Mouse (Mus musculus) left cerebral cortex, adult 2 months (tissue): ENCODE measurements at regions not wholly inside any gene's neighbourhood (a gene's known extent, or its start where the extent isn't known, plus 50 kb on each side); places are given as distances from the start of the nearest gene placed in this dataset.

Source experiments
- DNase-seq, 2 experiments: peaks; one replicate each; pipeline ENCODE4 v3.0.0; 2021 to 2022; ENCODE audit warnings: low spot score in 2 of 2, mixed read lengths in 1 of 2; ENCODE audit errors: extremely low spot score in 1 of 2
- H3K27ac ChIP-seq: fragments of 200-600 bp; 2 replicates; pipeline ENCODE4 v1.8.1; 2022
- H3K4me3 ChIP-seq: fragments of 200-600 bp; 2 replicates; pipeline ENCODE4 v1.8.1; 2022
- CTCF ChIP-seq: fragments of 200-600 bp; IDR thresholded peaks from 2 replicates; pipeline ENCODE4 v1.8.1; 2022; ENCODE audit warnings: antibody characterized with exemption, mild to moderate bottlenecking, moderate library complexity
- intact Hi-C: fragments of 180-260 bp; cut with DNase I; formaldehyde crosslinking; loops from one replicate; pipeline ENCODE4 v1.15.1; 2025

- no peak for TF ChIP-seq CTCF
- Histone ChIP-seq H3K27ac (no peak overlapping the region), H3K4me3 (no peak overlapping the region)
- DNase-seq, result no peak
- intact Hi-C loops, result no loop called here
Observed at GRCm38 (mm10) chr13:106514510-106515169, 422.1 kb downstream of the Ipo11 start.

GRCm38 (mm10) chr13:106513669-106514068 is 423.1 kb downstream of the Ipo11 start:
- intact Hi-C loops, result no loop called here
- no peak for TF ChIP-seq CTCF
- Histone ChIP-seq H3K4me3 (no peak overlapping the region), H3K27ac (no peak overlapping the region)
- no peak for DNase-seq

DNA sequence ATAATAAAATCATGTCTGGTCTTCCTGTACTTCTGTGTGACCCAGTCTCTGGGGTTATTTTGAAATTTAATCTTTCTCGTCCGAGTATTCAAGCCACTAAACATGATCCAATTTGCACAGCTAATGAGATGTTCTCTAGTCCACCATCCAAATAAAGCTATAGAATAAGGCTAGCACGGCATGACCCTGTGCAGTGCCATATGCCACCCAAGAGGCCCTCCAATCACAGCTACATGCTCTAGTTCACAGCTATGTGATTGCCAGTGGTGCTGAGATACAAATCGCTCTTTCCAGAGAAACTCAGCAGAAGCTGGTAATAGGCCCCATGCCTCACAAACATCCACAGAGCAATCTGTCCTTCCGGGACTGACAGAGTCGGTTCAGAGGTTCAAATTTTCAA is 426.3 kb downstream of the Ipo11 start:
- intact Hi-C loops, result no loop called here
- Histone ChIP-seq H3K27ac (no peak overlapping the region), H3K4me3 (no peak overlapping the region)
- no peak for DNase-seq
- TF ChIP-seq CTCF, result no peak

DNA sequence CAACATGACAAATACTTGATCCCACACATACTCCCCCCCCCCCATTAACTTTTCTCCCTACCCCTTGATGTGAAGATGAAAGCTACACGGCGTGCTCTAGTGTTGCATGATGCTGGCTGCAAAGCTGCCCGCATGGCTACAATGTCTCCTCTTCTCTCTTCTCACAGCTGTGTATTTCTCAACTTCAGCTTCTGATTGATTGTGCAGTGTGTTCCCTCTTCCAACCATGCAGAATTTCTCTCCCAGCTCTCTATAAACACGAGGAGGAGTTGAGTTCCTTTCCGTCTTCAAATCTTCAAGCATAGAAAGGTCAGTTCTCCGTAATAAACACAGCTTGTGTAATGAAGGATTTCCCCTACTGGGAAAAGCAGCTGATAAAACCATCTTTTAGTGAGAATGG is 435.5 kb downstream of the Ipo11 start:
- H3K4me3 ChIP-seq, result no peak overlapping the region
- intact Hi-C loops, result no loop called here
- TF ChIP-seq CTCF, result no peak

GRCm38 (mm10) chr13:106471264-106471663 is 465.5 kb downstream of the Ipo11 start:
- TF ChIP-seq CTCF, result no peak
- no peak for DNase-seq
- Histone ChIP-seq H3K4me3 (no peak overlapping the region), H3K27ac (no peak overlapping the region)
- intact Hi-C loops, result no loop called here

More for the DNA sequence above, 435.5 kb downstream of the Ipo11 start:
- H3K27ac ChIP-seq, result no peak overlapping the region
- no peak for DNase-seq

GRCm38 (mm10) chr13:106454366-106454927 is 482.3 kb downstream of the Ipo11 start:
- no peak for DNase-seq
- H3K4me3 ChIP-seq, result no peak overlapping the region
- TF ChIP-seq CTCF, result no peak; the same call in 1 of the 2 replicates
- intact Hi-C loops, result no loop called here
- H3K27ac ChIP-seq, result no peak overlapping the region

DNA sequence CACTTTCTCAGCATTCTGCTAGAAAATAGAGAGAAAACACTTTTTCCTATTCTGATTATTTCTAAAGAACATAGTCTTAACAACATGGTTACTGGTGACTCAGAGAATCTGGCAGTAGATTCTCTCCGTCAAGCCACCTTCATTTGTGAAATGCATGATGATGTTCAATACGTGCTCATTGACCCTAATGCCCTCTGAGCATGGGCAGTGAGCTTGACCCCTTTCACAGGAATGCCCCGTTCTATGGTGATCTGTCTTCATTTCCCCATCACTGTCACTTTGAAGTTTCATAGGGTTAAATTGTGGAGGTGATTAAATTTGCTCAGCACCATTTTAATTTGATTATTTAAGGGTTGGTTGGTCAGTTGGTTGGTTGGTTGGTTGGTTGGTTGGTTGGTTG is 504.6 kb downstream of the Ipo11 start:
- no peak for DNase-seq

GRCm38 (mm10) chr13:106406608-106407038 is 530.1 kb downstream of the Ipo11 start:
- intact Hi-C loops, result no loop called here
- no peak for DNase-seq
- no peak for TF ChIP-seq CTCF
- no peak overlapping the region; the same call in 1 of the 2 replicates for H3K27ac ChIP-seq
- H3K4me3 ChIP-seq, result no peak overlapping the region

More for the DNA sequence above, 504.6 kb downstream of the Ipo11 start:
- Histone ChIP-seq H3K4me3 (no peak overlapping the region), H3K27ac (no peak overlapping the region)
- intact Hi-C loops, result no loop called here
- TF ChIP-seq CTCF, result no peak

- no peak overlapping the region for H3K27ac ChIP-seq
- no peak for DNase-seq
Observed at GRCm38 (mm10) chr13:106392642-106393041, 544.1 kb downstream of the Ipo11 start.

GRCm38 (mm10) chr13:106388634-106389033 is 548.1 kb downstream of the Ipo11 start:
- no peak for DNase-seq
- intact Hi-C loops, result no loop called here

More at GRCm38 (mm10) chr13:106392642-106393041, 544.1 kb downstream of the Ipo11 start:
- no peak for TF ChIP-seq CTCF
- no peak overlapping the region for H3K4me3 ChIP-seq
- intact Hi-C loops, result no loop called here

DNA sequence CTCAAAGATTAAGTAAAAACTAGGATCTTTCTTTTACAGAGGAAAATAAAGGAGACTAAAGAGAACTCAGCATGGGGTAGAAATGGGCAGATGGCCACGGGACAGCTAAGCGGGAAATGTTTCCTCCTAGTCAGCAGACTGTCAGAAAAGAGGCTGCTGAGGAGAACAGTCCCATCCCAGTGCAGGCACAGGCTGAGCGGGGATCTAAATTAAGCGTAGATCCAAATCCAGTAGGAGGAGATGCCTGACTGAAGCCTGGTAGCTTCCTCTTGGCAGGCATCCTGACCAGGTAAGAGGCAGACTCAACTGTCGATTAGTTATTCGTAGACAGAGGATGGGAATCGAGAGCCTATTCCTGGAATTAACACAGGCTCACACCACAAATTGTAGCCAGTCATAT is 569.2 kb downstream of the Ipo11 start:
- intact Hi-C loops, result no loop called here
- Histone ChIP-seq H3K27ac (no peak overlapping the region), H3K4me3 (no peak overlapping the region)
- no peak for DNase-seq
- no peak for TF ChIP-seq CTCF

More at GRCm38 (mm10) chr13:106388634-106389033, 548.1 kb downstream of the Ipo11 start:
- H3K27ac ChIP-seq, result no peak overlapping the region
- no peak for TF ChIP-seq CTCF
- H3K4me3 ChIP-seq, result no peak overlapping the region

DNA sequence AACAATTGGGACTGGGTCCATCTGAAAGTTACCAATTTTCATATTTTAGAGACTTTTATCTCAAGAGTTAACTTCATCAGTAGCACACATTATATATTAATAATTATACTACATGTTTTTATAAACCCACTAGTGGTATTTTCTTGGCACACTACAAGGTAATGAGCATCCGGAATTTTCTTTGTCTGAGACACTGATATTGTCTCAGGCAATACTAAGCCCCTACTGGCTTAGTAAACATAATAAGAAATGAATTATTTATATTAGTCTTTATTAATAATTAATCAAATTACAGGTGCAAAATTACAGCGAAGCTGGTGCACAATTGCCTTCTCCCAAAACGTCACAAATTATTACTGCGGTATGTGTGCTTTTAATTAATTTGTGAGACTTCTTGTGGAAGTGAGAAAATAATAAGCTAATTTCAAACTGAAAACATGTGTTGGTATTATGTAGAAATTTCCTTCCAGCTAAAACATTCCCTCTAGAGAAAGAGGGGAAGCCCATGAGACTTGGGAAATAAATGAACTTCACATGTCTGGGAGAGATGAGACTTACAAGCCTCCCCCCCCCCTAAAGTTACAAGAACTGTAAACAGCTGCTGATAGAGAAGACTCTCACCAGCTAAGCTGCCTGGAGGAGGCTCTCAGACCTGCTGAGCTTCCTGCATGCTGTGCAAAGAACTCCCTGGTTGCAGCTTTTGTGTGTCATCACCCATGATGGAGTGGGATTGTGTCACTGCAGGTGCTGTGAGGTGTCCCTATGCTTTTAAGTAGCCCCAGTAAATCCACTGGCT is 583.9 kb downstream of the Ipo11 start:
- no peak for TF ChIP-seq CTCF
- DNase-seq, result no peak
- no peak overlapping the region for H3K4me3 ChIP-seq
- intact Hi-C loops, result no loop called here
- no peak overlapping the region for H3K27ac ChIP-seq
